Mouse (Mus musculus): ENCODE measurements around the gene Tmed9. TPM values are rescaled to one million over a fixed set of nuclear protein-coding genes. Genes with fewer than 3 reads are reported as not detected.
"Not testable (repeated sequence)": the region's sequence is repeated elsewhere in the genome, so short reads cannot be mapped to it uniquely, and the experiment has no call there.

Gene Tmed9
- total RNA-seq, 2 experiments from 2014 or later, result 128 to 141 TPM

DNA sequence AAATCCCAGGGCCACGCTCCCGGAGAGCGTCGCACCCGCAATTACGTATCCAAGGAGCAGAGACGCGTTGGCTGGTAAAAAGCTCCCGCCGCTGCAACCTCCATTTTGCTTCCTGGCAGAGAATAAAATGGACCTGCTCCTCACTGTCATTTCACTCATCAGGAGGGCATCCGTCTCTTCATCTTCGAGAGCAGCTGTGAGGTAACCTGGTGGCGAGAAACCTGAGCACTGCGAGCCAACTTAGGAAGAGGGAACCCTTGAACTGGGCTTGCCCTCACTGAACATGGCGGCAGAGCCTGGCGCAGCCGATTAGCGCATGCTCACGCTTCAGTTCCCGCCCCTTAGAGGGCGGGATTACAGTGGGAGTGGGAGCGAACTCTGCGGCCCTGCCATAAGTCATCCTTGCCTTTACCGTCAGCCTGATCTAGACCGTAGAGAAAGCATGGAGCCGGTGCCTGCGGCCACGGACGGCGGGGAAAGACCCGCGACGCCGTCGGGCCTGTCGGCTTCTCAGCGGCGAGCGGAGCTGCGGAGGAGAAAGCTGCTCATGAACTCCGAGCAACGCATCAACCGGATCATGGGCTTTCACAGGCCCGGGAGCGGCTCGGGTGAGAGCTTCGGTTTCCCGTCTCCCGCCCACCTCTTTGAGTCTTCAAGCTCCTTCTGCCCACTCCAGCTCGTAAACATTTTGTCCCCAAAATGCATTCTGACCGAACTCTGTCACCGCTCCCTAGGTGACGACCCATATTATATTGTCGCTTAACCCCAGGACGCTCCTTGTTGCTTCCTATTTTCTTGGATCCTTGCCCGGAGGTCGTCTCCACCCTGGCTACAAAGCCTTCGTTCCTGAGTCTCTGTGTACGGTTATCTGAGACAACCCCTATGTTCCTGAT is 49.4 kb downstream of the Tmed9 start, which contains the start of gene Caml:
Caml (plus strand) TSS at position 357 of the 893 bp plus-strand sequence.
- DNase-seq (ENCODE audit: extremely low spot score in 1 of 2, low spot score in 2 of 2), result peak; percentile 84 to 85
- Histone ChIP-seq H3K27ac (peak within 1 kb of the TSS; percentile 100), H3K4me3 (peak within 1 kb of the TSS; percentile 80)
- no peak for TF ChIP-seq CTCF (IDR thresholded peaks at IDR 0.05)
- intact Hi-C loops (cut with DNase I), result loop anchor here (5.0 kb wide), 1 partner anchor 104 kb away; the partner anchor contains the start of gene Pcbd2

DNA sequence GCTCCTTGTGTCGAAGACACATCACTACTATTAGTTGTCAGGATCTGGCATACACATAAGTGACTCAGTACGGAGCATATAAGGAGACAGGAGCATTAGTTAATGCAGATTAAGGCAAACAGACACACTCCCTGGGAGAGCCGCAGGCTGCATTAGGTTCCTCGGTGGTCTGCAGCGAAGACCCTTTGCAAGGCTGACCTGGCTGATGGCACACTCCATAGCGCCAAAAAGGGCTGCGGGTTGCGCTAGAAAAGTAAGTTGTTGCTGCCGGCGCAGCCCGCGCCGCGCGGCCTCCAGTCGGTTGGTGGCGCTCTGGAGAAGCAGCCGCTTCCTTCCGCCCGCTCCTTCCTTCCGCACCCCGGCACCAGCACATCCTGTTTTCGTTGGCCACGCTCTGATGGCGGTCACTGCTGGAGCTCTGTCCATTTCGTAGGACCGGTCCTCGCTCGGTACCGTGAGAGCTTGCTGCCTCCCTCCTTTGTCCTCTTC is 61.2 kb downstream of the Tmed9 start, which contains the start of gene Ddx46:
Ddx46 (plus strand) TSS at position 389 of the 489 bp plus-strand sequence.
- Histone ChIP-seq H3K4me3 (peak within 1 kb of the TSS; percentile 100), H3K27ac (peak within 1 kb of the TSS; percentile 80)
- TF ChIP-seq CTCF (IDR thresholded peaks at IDR 0.05), result peak; percentile 94
- intact Hi-C loops (cut with DNase I), result no loop called here
- peak; percentile 87 to 91 for DNase-seq (ENCODE audit: extremely low spot score in 1 of 2, low spot score in 2 of 2)

DNA sequence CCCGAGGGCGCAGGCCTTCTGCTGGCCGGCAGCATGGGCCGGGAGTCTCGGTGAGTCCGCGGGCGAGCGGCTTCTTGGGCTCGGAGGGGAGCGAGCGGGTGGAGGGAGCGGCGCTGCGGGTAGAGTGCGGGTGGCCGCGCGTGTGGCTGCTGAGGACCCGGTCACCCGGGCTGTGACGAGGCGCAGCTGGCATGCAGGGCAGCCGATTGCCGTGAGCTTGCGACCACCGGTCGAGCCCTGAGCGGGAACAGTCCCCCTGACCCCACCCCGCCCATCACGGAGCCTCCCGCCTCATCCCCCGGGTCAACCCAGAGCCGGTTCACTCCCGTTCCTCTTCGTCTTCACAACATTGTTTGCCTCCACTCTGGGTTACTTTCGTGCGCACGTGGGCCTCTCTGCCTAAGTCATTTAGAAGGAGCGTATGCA is 61.6 kb downstream of the Tmed9 start:
- no peak for DNase-seq (ENCODE audit: extremely low spot score in 1 of 2, low spot score in 2 of 2)
- H3K4me3 ChIP-seq, result peak overlapping the region; percentile 100
- TF ChIP-seq CTCF (IDR thresholded peaks at IDR 0.05), result no peak
- intact Hi-C loops (cut with DNase I), result no loop called here
- H3K27ac ChIP-seq, result peak overlapping the region; percentile 80

DNA sequence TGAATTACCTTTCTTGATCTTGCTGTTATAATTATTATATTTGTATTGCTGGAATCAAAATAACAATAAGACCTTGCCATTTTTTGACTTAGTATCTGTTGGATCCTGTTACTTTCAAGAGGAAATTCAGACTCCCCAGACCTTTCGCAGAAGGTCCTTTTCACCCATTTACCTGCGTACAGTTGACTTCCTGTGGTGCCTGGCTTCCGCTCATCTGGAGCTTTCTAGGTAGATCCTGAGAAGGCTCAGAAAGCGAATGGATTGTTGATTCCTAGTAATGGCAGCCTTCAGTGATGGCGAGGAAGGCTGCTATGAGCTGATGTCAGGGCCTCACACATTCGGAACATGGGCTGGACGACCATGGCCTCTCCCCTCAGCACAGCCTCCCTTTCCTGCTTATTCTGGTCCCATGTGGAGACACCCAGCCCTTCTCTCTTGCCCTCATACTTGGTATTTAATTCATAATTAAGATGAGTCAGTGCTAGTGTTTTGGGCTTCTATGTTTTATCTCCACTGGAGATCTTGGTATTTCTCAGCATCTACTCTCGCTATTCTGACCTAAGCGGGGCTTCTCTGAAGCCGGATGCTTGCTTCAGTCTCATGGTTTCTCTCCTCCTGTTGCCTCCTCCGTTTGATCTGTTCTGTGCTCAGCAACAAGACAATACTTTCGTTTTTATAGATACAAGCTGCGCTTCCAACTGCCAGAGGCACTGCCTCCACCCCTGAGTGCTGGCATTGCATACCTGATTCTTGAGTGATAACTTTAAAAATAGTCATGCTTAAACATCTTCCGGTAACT is 62.9 kb downstream of the Tmed9 start:
- Histone ChIP-seq H3K4me3 (no peak overlapping the region), H3K27ac (no peak overlapping the region)
- intact Hi-C loops (cut with DNase I), result no loop called here
- no peak for DNase-seq (ENCODE audit: extremely low spot score in 1 of 2, low spot score in 2 of 2)
- no peak for TF ChIP-seq CTCF (IDR thresholded peaks at IDR 0.05)

DNA sequence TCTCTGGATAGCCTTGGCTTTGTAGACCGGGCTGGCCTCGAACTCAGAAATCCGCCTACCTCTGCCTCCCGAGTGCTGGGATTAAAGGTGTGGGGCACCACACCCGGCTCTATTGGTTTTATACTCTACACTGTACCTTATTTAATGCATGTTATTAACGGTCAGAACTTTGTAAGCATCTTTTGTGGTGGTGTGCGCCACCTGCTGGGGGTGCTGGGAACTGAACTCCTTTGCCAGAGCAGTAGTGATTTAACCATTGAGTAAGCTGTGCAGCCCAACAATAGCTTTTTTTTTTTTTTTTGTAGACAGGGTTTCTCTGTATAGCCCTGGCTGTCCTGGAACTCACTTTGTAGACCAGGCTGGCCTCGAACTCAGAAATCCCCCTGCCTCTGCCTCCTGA is 66.9 kb downstream of the Tmed9 start:
- peak; percentile 82 for TF ChIP-seq CTCF (IDR thresholded peaks at IDR 0.05)
- H3K4me3 ChIP-seq, H3K27ac ChIP-seq: not testable (repeated sequence)
- intact Hi-C loops (cut with DNase I), result loop anchor here (1.0 to 5.0 kb wide), 2 partner anchors 39 to 87 kb away; partner anchors contain the start of gene Pcbd2
- peak; percentile 66 to 76 for DNase-seq (ENCODE audit: extremely low spot score in 1 of 2, low spot score in 2 of 2)

DNA sequence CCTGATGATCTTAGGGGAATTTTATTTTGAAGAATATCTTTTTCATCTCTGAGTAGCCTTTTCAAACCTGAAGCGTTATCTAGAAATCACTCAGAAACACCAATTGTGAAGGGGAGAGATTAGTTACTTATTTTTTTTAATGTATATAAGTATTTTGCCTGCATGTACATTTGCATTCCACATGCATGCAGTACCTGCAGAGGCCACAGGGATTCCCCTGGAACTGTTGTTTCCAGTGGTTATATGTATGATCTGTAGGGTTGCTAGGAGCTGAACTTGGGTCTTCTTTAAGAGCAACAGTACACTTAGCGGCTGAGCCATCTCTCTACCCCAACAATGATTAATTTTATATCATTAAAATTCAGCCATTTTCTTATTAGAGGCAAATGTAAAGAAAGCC is 71.0 kb downstream of the Tmed9 start:
- no peak overlapping the region for H3K27ac ChIP-seq
- DNase-seq (ENCODE audit: extremely low spot score in 1 of 2, low spot score in 2 of 2), result no peak
- TF ChIP-seq CTCF (IDR thresholded peaks at IDR 0.05), result peak; percentile 52
- intact Hi-C loops (cut with DNase I), result loop anchor here (5.0 kb wide), 1 partner anchor 83 kb away; the partner anchor contains the start of gene Pcbd2
- H3K4me3 ChIP-seq, result no peak overlapping the region

Other genes starting within 250 kb of the Tmed9 start
- gene Mxd3, start 243.9 kb upstream of the Tmed9 start, total RNA-seq (2021), result 1 to 10 TPM in 1 of 2 experiments, under 1 TPM in 1; 0.86 to 1.7 TPM
- gene Lman2, start 210.9 kb upstream of the Tmed9 start, total RNA-seq (2021), result 10 to 100 TPM; 57.8 to 60.4 TPM
- 10 to 100 TPM; 52.4 to 58.2 TPM for gene Rgs14, start 204.0 kb upstream of the Tmed9 start, total RNA-seq (2021)
- gene Slc34a1, start 175.5 kb upstream of the Tmed9 start, total RNA-seq (2021), result under 1 TPM; 0.25 to 0.49 TPM
- gene Pfn3, start 158.5 kb upstream of the Tmed9 start, total RNA-seq (2021), result not detected
- gene F12, start 146.9 kb upstream of the Tmed9 start, total RNA-seq (2021), result 1 to 10 TPM in 1 of 2 experiments, under 1 TPM in 1; 0.95 to 1.3 TPM
- gene Grk6, start 128.7 kb upstream of the Tmed9 start, total RNA-seq (2021), result 10 to 100 TPM; 61.2 to 66.2 TPM
- 10 to 100 TPM; 77.6 to 80.2 TPM for gene Prr7, start 109.5 kb upstream of the Tmed9 start, total RNA-seq (2021)
- 100 to 1,000 TPM; 303 to 325 TPM for gene Dbn1, start 85.6 kb upstream of the Tmed9 start, total RNA-seq (2021)
- 100 to 1,000 TPM in 1 of 2 experiments, 10 to 100 TPM in 1; 94.9 to 114 TPM for gene Pdlim7, start 60.1 kb upstream of the Tmed9 start, total RNA-seq (2021)
- 10 to 100 TPM; 10.1 to 18.2 TPM for gene Dok3, start 44.4 kb upstream of the Tmed9 start, total RNA-seq (2021)
- gene Ddx41, start 37.1 kb upstream of the Tmed9 start, total RNA-seq (2021), result 10 to 100 TPM; 63.7 to 65.7 TPM
- 10 to 100 TPM; 90.5 to 98.1 TPM for gene Fam193b, start 2.6 kb upstream of the Tmed9 start, total RNA-seq (2021)
- gene B4galt7, start 26.2 kb downstream of the Tmed9 start, total RNA-seq (2021), result 10 to 100 TPM; 24.7 to 25.8 TPM
- gene Caml, start 49.3 kb downstream of the Tmed9 start, total RNA-seq (2021), result 10 to 100 TPM; 42.6 to 45.3 TPM
- 10 to 100 TPM; 48.5 to 50.3 TPM for gene Ddx46, start 61.3 kb downstream of the Tmed9 start, total RNA-seq (2021)
- gene B230219D22Rik, start 119.4 kb downstream of the Tmed9 start, total RNA-seq (2021), result 10 to 100 TPM; 74.6 to 77.8 TPM
- gene Txndc15, start 140.9 kb downstream of the Tmed9 start, total RNA-seq (2021), result 10 to 100 TPM; 74.9 to 76.6 TPM
- gene Pcbd2, start 153.6 kb downstream of the Tmed9 start, total RNA-seq (2021), result 10 to 100 TPM; 20.9 to 24.0 TPM
- under 1 TPM; 0.25 to 0.44 TPM for gene Catsper3, start 210.8 kb downstream of the Tmed9 start, total RNA-seq (2021)